Mouse (Mus musculus) CD4-positive, CD25-positive, alpha-beta regulatory T cell, adult 2 months (primary cell): Measurements from ENCODE around the gene Dnaaf3.

ENCODE experiments used
- DNase-seq: peaks from one replicate; pipeline ENCODE4 v3.0.0-alpha.2; 2012; ENCODE audit warnings: low read depth, low spot score

Dnaaf3 gene

GRCm38 (mm10) chr7:4500892-4501471, 31.3 kb downstream of the Dnaaf3 start:
- peak; percentile 68 for DNase-seq

- DNase-seq = no peak
Observed at GRCm38 (mm10) chr7:4499034-4499433, 33.2 kb downstream of the Dnaaf3 start.

GRCm38 (mm10) chr7:4498251-4498650, 34.0 kb downstream of the Dnaaf3 start:
- DNase-seq = no peak

GRCm38 (mm10) chr7:4497271-4497903, 34.9 kb downstream of the Dnaaf3 start:
- no peak for DNase-seq

- no peak for DNase-seq
Observed at GRCm38 (mm10) chr7:4496468-4496867, 35.8 kb downstream of the Dnaaf3 start.

- DNase-seq = no peak
Observed at GRCm38 (mm10) chr7:4493991-4494390, 38.3 kb downstream of the Dnaaf3 start.

GRCm38 (mm10) chr7:4492284-4493224, 39.7 kb downstream of the Dnaaf3 start:
- peak; percentile 69 for DNase-seq

- no peak for DNase-seq
Observed at GRCm38 (mm10) chr7:4491308-4491707, 40.9 kb downstream of the Dnaaf3 start.

GRCm38 (mm10) chr7:4482281-4482680, 50.0 kb downstream of the Dnaaf3 start:
- DNase-seq = no peak

- DNase-seq = peak; percentile 76
Observed at GRCm38 (mm10) chr7:4479674-4480073, 52.6 kb downstream of the Dnaaf3 start.

GRCm38 (mm10) chr7:4478796-4479291, 53.4 kb downstream of the Dnaaf3 start:
- no peak for DNase-seq

GRCm38 (mm10) chr7:4478021-4478795, 54.0 kb downstream of the Dnaaf3 start:
- DNase-seq = no peak

- no peak for DNase-seq
Observed at GRCm38 (mm10) chr7:4473940-4474339, 58.3 kb downstream of the Dnaaf3 start.
